Mouse (Mus musculus): ENCODE measurements around the gene Fam133b. TPM values are rescaled to one million over a fixed set of nuclear protein-coding genes. Genes with fewer than 3 reads are reported as not detected.
"Not testable (repeated sequence)": the region's sequence is repeated elsewhere in the genome, so short reads cannot be mapped to it uniquely, and the experiment has no call there.

The Fam133b gene
- polyA plus RNA-seq, 1 experiment from 2014 or later: 40.6 TPM

DNA sequence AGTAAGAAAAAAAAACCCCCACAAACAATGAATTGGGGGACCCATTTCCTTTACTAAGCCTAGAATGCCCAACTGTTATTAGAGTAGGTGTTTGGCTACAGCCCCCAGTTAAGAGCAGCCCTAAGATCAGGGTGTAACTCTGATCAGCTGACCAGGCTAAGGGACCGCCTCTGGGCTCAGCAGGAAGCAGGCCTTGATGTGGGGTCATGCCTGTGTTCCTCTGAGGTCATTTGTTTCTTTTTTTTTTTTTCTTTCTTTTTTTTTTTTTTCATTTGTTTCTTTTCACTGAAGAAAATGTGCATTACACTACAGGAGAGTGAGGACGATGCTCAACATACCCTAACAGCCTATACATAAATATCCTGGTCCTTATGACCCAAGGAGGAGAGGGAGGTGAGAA is 34.3 kb downstream of the Fam133b start:
- no peak for ATAC-seq
- peaks cover 96% of the 10 kb centered on the region for H3K36me3 ChIP-seq (ENCODE audit: poor library complexity, severe bottlenecking)

DNA sequence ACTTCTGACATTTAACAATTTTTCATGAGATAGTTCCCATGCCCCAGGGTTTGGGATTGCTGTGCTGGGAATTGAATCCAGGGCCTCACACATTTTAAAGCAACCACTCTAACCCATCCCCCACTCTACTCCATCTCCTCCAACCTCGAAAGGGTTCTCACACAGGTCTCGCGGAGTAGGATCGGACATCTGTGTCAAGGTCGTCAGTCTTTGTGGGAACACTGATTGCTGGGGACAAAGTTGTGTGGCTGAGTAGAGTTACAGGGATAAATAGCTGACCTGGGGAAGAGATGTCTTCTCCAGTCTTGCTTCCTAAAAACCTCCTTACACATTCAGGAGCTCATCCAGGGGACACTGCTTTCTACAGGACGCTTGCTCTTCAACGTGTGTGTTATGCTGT is 35.4 kb downstream of the Fam133b start:
- Histone ChIP-seq H3K36me3 (ENCODE audit: poor library complexity, severe bottlenecking) (peaks cover 94% of the 10 kb centered on the region), H3K9ac (no peak overlapping the region), H3K4me1 (no peaks in the 10 kb centered on the region), H3K4me2 (no peak overlapping the region), H3K27ac (no peak overlapping the region), H3K4me3 (no peak overlapping the region), H3K27me3 (no peaks in the 10 kb centered on the region), H3K9me3 (replicated peaks) (peaks cover 6% of the 10 kb centered on the region; the same call in 1 of the 2 replicates)
- no peak for ATAC-seq
- WGBS: 95% methylated on average over 7 of the region's 7 CpGs

More for the DNA sequence above, 34.3 kb downstream of the Fam133b start:
- no peaks in the 10 kb centered on the region for H3K27me3 ChIP-seq
- no peaks in the 10 kb centered on the region for H3K4me1 ChIP-seq
- H3K4me3 ChIP-seq: no peak overlapping the region
- H3K4me2 ChIP-seq: no peak overlapping the region
- WGBS: 100% methylated on average over 2 of the region's 2 CpGs
- H3K9ac ChIP-seq: no peak overlapping the region
- no peak overlapping the region for H3K27ac ChIP-seq
- H3K9me3 ChIP-seq (replicated peaks): peaks cover 6% of the 10 kb centered on the region; the same call in 1 of the 2 replicates

DNA sequence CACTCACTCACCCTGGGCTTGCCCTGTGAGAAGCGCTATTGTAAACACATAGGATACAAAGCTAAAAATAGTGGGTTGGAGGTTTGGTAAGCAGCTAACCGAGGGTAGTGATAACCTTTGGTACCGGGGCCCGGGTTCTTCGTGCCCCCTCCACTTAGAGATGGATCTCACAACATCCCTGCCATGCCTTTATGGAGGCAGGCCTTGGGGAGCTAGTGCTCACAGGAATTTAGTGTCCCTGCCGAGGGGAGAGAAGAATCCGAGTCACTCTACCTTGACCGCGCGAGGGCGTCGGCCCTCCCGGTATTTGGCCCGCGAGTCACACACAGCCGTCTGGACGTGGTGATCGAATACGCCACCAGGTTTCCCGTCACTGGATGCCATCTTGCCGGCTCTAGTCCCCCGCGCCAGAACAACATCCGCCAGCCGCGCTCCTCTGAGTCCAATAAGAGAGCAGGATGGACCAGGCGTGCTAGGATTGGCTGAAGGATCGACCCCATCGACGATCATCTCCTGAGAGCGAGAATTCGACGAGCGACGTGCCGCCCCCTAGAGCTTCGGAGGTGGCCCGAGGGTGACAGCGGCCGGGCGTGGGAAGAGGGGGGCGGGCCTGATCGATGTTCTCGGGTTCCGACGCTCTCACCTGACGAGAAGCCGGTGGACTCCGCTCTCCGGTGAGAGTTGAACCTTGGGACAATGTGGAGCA is 52.2 kb downstream of the Fam133b start, which contains the start of gene Pex1:
TSS of gene Pex1 (plus strand) at position 374 of the 706 bp plus-strand sequence.
- peak within 1 kb of the TSS; percentile 57 for H3K27ac ChIP-seq
- peaks cover 16% of the 10 kb centered on the region for H3K36me3 ChIP-seq (ENCODE audit: poor library complexity, severe bottlenecking)
- no peaks in the 10 kb centered on the region for H3K9me3 ChIP-seq (replicated peaks)
- peaks cover 19% of the 10 kb centered on the region for H3K4me1 ChIP-seq
- ATAC-seq: peak; percentile 99
- WGBS: under 1% methylated on average over 49 of the region's 50 CpGs
- H3K27me3 ChIP-seq: no peaks in the 10 kb centered on the region
- peak within 1 kb of the TSS; percentile 79 for H3K4me2 ChIP-seq
- H3K4me3 ChIP-seq: peak within 1 kb of the TSS; percentile 79
- peak within 1 kb of the TSS; percentile 78 for H3K9ac ChIP-seq

DNA sequence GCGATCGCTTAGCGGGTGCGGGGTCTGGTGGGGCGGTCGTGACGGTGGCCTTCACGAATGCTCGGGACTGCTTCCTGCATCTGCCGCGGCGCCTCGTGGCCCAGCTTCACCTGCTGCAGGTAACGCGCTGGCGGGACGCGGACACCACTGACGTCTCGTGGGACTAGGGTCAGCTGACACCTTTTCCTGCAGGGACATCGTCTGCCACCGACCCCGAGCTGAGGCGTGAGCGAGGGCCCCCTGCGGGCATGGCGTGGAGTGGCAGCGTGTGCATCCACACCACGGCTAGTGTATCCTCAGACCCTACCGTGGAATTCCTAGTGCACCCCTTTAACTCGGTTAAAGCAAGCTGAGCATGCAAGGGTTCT is 52.8 kb downstream of the Fam133b start, which contains the start of gene Rbm48:
TSS of gene Rbm48 (minus strand) at position 187 of the 368 bp plus-strand sequence.
- ATAC-seq: peak; percentile 89
- Histone ChIP-seq H3K4me2 (peak within 1 kb of the TSS; percentile 79), H3K27ac (peak within 1 kb of the TSS; percentile 57), H3K4me3 (peak within 1 kb of the TSS; percentile 79), H3K9me3 (replicated peaks) (no peaks in the 10 kb centered on the region), H3K36me3 (ENCODE audit: poor library complexity, severe bottlenecking) (peaks cover 11% of the 10 kb centered on the region), H3K4me1 (peaks cover 19% of the 10 kb centered on the region), H3K27me3 (no peaks in the 10 kb centered on the region), H3K9ac (peak within 1 kb of the TSS; percentile 78)
- 0% methylated on average over 31 of the region's 31 CpGs for WGBS

DNA sequence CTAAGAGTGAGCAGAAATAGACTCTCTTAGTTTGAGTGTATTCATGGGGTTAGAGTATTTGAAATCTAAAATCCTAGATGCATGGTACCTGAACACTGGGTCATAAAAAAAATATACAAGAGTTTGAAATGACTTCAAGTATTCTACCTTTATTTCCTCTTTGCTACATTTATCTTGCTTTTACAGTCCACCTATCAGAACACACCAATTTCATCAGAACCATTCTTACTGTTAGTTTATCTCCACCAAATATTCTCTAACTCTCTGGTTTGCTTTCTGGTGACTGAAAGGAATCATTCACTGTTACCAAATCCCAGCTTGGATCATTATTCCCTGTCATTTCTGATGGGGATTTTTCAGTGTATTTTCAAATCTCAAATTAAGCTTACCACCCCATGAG is 53.5 kb downstream of the Fam133b start:
- Histone ChIP-seq H3K4me1 (peaks cover 19% of the 10 kb centered on the region), H3K36me3 (ENCODE audit: poor library complexity, severe bottlenecking) (peaks cover 4% of the 10 kb centered on the region; the same call in 1 of the 2 replicates), H3K27me3 (no peaks in the 10 kb centered on the region), H3K4me2 (peak overlapping the region; percentile 79), H3K9me3 (replicated peaks) (no peaks in the 10 kb centered on the region), H3K27ac (no peak overlapping the region), H3K4me3 (peak overlapping the region; percentile 79), H3K9ac (peak overlapping the region; percentile 78; the same call in 1 of the 2 replicates)
- ATAC-seq: no peak

DNA sequence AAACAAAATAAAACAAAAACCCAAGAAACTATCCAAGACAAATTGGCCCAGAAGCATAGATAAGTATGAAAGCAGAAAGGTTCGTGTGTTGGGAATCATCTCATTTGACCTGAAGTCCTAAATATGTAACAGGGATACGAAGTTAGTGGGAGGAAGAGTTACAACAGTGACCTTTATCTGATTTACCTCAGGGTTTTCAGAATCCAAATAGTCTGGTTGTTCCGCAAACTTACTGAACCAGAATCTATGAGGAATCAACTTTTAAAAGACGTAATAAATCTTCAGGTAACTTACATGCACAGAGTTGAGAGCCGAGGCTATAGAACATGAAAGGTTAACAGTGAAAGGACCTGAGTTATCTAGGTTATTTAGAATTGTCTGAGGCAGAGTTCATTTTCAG is 55.1 kb downstream of the Fam133b start:
- Histone ChIP-seq H3K9ac (no peak overlapping the region), H3K9me3 (replicated peaks) (no peaks in the 10 kb centered on the region), H3K27ac (no peak overlapping the region), H3K27me3 (no peaks in the 10 kb centered on the region), H3K36me3 (ENCODE audit: poor library complexity, severe bottlenecking) (peaks cover 3% of the 10 kb centered on the region; the same call in 1 of the 2 replicates), H3K4me2 (no peak overlapping the region), H3K4me3 (no peak overlapping the region), H3K4me1 (peaks cover 19% of the 10 kb centered on the region)
- no peak for ATAC-seq
- WGBS: 95% methylated on average over 5 of the region's 5 CpGs

DNA sequence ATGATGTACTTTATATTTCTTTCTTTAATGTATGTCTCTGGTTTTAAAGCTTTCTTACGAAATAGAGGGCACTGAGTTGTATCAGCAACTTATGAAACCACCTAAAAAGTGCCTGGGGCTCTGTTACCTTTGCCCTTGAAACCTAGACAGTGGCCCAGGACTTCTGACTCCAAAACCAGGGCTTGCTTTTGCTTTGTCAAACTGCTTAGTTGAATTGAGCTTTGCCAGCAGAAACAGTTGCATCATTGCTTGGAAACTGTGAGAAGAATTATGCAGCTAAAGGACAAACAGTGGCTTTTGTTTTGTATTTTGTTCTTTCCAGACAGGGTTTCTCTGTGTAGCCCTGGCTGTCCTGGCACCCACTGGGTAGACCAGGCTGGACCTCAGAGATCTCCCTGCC is 56.7 kb downstream of the Fam133b start:
- ATAC-seq: no peak

DNA sequence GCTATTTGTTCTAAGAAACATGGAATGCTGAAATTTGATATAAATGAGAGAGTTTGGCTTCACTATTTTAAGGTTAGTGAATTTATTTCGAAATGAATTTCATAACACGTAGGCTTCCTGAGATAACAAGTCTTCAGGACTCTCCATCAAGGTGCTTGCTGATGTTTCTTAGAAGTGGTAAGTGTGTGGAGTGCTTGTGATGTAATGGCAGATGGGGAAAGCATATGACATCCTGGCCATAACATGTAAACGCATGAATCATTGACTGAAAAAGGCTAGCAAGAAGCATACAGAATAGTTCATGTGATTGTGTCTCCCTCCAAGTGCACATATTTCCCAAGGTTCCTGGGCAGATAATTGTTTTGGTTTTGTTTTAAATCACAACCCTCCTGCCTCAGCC is 57.2 kb downstream of the Fam133b start:
- no peak overlapping the region for H3K4me3 ChIP-seq
- H3K4me1 ChIP-seq: peaks cover 7% of the 10 kb centered on the region
- H3K27me3 ChIP-seq: no peaks in the 10 kb centered on the region
- H3K9me3 ChIP-seq (replicated peaks): no peaks in the 10 kb centered on the region
- 88% methylated on average over 3 of the region's 3 CpGs for WGBS
- H3K36me3 ChIP-seq (ENCODE audit: poor library complexity, severe bottlenecking): peaks cover 21% of the 10 kb centered on the region
- H3K9ac ChIP-seq: no peak overlapping the region
- no peak overlapping the region for H3K27ac ChIP-seq
- H3K4me2 ChIP-seq: no peak overlapping the region
- no peak for ATAC-seq

More for the DNA sequence above, 56.7 kb downstream of the Fam133b start:
- H3K4me3 ChIP-seq: no peak overlapping the region
- peaks cover 16% of the 10 kb centered on the region for H3K36me3 ChIP-seq (ENCODE audit: poor library complexity, severe bottlenecking)
- WGBS: 79% methylated on average over 1 of the region's 1 CpGs
- no peaks in the 10 kb centered on the region for H3K9me3 ChIP-seq (replicated peaks)
- H3K27me3 ChIP-seq: no peaks in the 10 kb centered on the region
- no peak overlapping the region for H3K27ac ChIP-seq
- no peak overlapping the region for H3K4me2 ChIP-seq
- H3K4me1 ChIP-seq: peaks cover 9% of the 10 kb centered on the region
- no peak overlapping the region for H3K9ac ChIP-seq

DNA sequence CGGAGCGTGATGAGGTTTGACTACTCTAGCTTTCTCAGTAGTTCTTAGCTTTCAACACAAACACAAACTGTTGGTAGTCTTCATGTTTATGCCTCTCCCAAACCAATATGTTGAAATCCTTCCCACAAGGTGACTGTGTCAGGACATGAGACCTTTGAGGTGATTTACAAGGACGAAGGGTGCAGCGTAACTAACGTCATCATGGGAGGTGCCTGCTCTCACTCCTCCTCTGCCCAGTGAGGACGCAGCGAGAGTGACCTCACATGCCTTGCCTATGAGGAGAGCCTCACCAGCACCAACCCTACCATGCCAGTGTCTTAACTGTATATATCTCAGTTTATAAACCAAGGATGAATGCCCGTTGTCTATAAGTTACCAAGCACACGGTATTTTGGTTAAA is 63.5 kb downstream of the Fam133b start:
- peaks cover 60% of the 10 kb centered on the region for H3K36me3 ChIP-seq (ENCODE audit: poor library complexity, severe bottlenecking)
- WGBS: 95% methylated on average over 9 of the region's 9 CpGs
- H3K9ac ChIP-seq: no peak overlapping the region
- H3K4me3 ChIP-seq: no peak overlapping the region
- H3K27me3 ChIP-seq: no peaks in the 10 kb centered on the region
- H3K4me1 ChIP-seq: no peaks in the 10 kb centered on the region
- H3K27ac ChIP-seq: no peak overlapping the region
- no peaks in the 10 kb centered on the region for H3K9me3 ChIP-seq (replicated peaks)
- H3K4me2 ChIP-seq: no peak overlapping the region
- no peak for ATAC-seq

DNA sequence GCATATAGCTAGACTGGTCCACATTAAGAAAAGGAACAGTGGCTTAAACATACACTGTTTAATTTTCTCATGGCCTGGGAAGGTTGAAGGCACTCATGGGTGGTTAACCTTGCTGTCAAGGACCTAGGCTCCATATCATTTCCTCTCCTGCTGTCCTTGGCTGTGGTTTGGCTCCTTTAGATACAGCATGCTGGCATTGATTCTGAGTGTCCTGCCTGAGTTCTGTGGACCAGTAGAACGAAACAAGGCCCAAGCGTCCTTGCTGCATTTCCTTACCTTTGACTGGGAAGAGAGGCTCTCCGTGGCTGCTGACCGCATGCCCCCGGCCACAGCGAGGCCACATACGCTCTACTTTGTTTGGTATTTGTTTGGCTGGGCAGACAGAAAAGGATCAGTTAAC is 65.6 kb downstream of the Fam133b start:
- H3K36me3 ChIP-seq (ENCODE audit: poor library complexity, severe bottlenecking): peaks cover 62% of the 10 kb centered on the region
- H3K27me3 ChIP-seq: no peaks in the 10 kb centered on the region
- no peaks in the 10 kb centered on the region for H3K9me3 ChIP-seq (replicated peaks)
- ATAC-seq: no peak
- H3K9ac ChIP-seq: no peak overlapping the region
- WGBS: 94% methylated on average over 7 of the region's 7 CpGs
- H3K4me2 ChIP-seq: no peak overlapping the region
- no peaks in the 10 kb centered on the region for H3K4me1 ChIP-seq
- no peak overlapping the region for H3K4me3 ChIP-seq
- no peak overlapping the region for H3K27ac ChIP-seq

DNA sequence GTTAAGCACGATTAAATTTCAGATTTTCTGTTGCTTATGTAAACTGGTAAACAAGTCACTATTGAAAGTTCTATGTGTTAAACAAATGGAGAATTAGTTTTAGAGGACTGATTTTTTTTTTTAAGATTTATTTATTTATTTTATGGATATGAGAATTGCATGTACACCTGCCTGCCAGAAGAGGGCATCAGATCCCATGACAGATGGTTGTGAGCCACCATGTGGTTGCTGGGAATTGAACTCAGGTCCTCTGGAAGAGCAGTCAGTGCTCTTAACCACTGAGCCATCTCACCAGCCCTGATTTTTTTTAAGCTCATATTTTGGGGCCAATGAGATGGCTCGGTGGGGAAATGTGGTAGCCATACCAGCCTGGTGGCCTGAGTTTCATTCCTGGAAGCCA is 68.2 kb downstream of the Fam133b start:
- peaks cover 54% of the 10 kb centered on the region for H3K36me3 ChIP-seq (ENCODE audit: poor library complexity, severe bottlenecking)

More for the DNA sequence above, 68.2 kb downstream of the Fam133b start:
- not testable (repeated sequence) for ATAC-seq; H3K4me2 ChIP-seq; H3K27ac ChIP-seq; H3K4me3 ChIP-seq; H3K27me3 ChIP-seq; H3K4me1 ChIP-seq; H3K9me3 ChIP-seq (replicated peaks); H3K9ac ChIP-seq
- 95% methylated on average over 2 of the region's 2 CpGs for WGBS

All from forebrain, embryonic 13.5 days (tissue).